Mouse (Mus musculus) kidney, adult 2 months (tissue): Measurements from ENCODE around the gene Lifr. TPM values are rescaled to one million over a fixed set of nuclear protein-coding genes. Genes with fewer than 3 reads are reported as not detected.

Source experiments
- DNase-seq: peaks from one replicate; pipeline ENCODE4 v3.0.0; 2021
- H3K27ac ChIP-seq: fragments of 200-500 bp; 2 replicates; pipeline ENCODE4 v1.5.1; 2012; ENCODE audit warnings: low read depth, low read length, control low read depth, inconsistent platforms; ENCODE audit not compliant: insufficient read depth
- H3K27me3 ChIP-seq: fragments of 200-500 bp; replicated peaks from 2 replicates; pipeline ENCODE4 v1.6.1; 2012; ENCODE audit warnings: mild to moderate bottlenecking, moderate library complexity, low read length, inconsistent platforms; ENCODE audit not compliant: control insufficient read depth, insufficient read depth
- H3K36me3 ChIP-seq: fragments of 200-500 bp; 2 replicates; pipeline ENCODE4 v1.6.1; 2012; ENCODE audit warnings: mild to moderate bottlenecking, moderate library complexity, low read length, inconsistent platforms; ENCODE audit not compliant: control insufficient read depth, insufficient read depth
- H3K4me1 ChIP-seq: fragments of 200-500 bp; 2 replicates; pipeline ENCODE4 v1.6.1; 2011; ENCODE audit warnings: low read length; ENCODE audit not compliant: control insufficient read depth, insufficient read depth
- H3K4me3 ChIP-seq: fragments of 200-500 bp; 2 replicates; pipeline ENCODE4 v1.5.1; 2011; ENCODE audit warnings: mild to moderate bottlenecking, low read depth, low read length, control low read depth; ENCODE audit not compliant: insufficient read depth
- CTCF ChIP-seq: fragments of 200-500 bp; conservative IDR thresholded peaks from 2 replicates; pipeline ENCODE4 v1.5.1; 2011; ENCODE audit warnings: low read depth, mild to moderate bottlenecking, control low read depth, low read length, moderate library complexity, mixed read lengths; ENCODE audit not compliant: insufficient read depth, insufficient read length
- POLR2A ChIP-seq: fragments of 200-500 bp; IDR thresholded peaks from one replicate; pipeline ENCODE4 v1.6.1; 2011; ENCODE audit warnings: low read depth, low read length, control low read depth
- WGBS: fragments of 180-500 bp; shearing (Covaris S2); methylation state at CpG from one replicate; pipeline ENCODE4 v1.1.7; 2018; 5-methylcytosine and 5-hydroxymethylcytosine counted together
- polyA plus RNA-seq: library from polyadenylated mRNA; depleted of rRNA; stranded (reverse); fragments of >200 nt; gene quantifications from 2 replicates; pipeline ENCODE4 v1.2.3, GENCODE M21; 2012

Lifr gene
- polyA plus RNA-seq, 1 experiment = 26.2 TPM

DNA sequence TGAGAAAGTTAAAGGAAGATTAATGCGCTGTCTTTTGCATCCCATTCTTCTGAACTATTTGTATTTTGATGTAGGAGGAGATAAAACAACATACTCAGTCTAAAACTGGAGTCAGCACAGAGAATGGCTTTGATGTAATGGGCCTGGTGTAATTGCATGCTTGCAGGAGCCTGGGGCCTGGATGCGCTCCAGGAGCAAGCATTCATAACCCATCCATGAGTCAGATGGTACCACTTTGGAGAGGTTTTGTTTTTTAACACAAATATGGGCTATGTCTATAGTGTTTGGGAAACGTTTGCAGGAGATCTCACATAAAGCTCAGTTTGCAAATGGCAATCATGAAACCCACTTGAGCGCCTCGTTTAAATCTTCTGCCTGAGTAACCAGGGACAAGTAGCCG is 9.8 kb downstream of the Lifr start:
- Histone ChIP-seq H3K27ac (no peak overlapping the region), H3K4me3 (no peak overlapping the region), H3K27me3 (no peaks in the 10 kb centered on the region), H3K4me1 (0 out of 2 replicates have a peak, but pooled peaks cover 4% of the 10 kb centered on the region), H3K36me3 (no peaks in the 10 kb centered on the region)
- no peak for DNase-seq
- TF ChIP-seq CTCF = no peak
- no peak for TF ChIP-seq POLR2A
- WGBS = 86% methylated on average over 6 of the region's 6 CpGs

DNA sequence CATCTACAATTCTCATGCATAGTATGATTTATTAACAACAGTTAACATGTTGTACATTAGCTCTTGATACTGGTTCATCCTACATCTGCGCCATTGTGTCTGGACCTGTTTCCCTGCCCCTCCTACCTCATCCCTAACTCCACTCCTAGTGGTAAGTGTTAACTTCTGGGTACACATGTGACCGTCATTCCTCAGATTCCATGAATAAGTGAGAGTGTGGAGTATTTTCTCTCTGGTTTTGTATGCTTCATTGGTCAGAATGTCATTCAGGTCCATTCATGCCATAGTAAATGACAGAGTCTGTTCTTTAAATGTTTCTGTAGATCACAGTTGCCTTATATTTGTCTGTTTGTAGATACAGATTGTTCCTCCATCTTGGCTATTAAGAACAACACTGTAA is 12.6 kb downstream of the Lifr start:
- 61% methylated on average over 2 of the region's 2 CpGs for WGBS
- DNase-seq = peak; percentile 55
- H3K4me3 ChIP-seq = no peak overlapping the region
- H3K27ac ChIP-seq = no peak overlapping the region
- 0 out of 2 replicates have a peak, but pooled peaks cover 4% of the 10 kb centered on the region for H3K4me1 ChIP-seq
- H3K27me3 ChIP-seq = no peaks in the 10 kb centered on the region
- TF ChIP-seq POLR2A (no peak), CTCF (no peak)
- H3K36me3 ChIP-seq = no peaks in the 10 kb centered on the region

DNA sequence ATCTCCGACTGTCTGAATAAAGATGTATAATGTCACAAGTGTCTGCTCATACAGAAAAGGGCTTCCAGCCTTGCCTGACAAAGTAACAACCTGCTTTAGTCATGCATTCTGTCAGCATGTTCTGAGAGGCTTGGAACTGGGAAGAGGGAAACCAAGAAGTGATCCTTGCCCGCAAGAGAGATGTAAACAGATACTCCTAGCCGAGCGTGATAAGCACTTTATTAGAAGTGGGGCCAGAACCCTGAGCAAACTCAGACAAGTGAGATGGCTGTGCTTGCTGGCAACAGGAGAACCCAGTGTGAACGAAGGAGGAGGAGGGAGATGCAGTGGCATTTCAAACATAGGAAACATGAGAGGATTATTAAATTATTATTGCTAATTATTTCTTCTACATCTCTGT is 14.8 kb downstream of the Lifr start:
- Histone ChIP-seq H3K4me1 (0 out of 2 replicates have a peak, but pooled peaks cover 4% of the 10 kb centered on the region), H3K36me3 (no peaks in the 10 kb centered on the region), H3K27ac (0 out of 2 replicates have a peak overlapping the region, but pooled peaks have one; percentile 16), H3K4me3 (no peak overlapping the region), H3K27me3 (no peaks in the 10 kb centered on the region)
- WGBS = 59% methylated on average over 5 of the region's 5 CpGs
- DNase-seq = no peak
- TF ChIP-seq CTCF = no peak
- no peak for TF ChIP-seq POLR2A

DNA sequence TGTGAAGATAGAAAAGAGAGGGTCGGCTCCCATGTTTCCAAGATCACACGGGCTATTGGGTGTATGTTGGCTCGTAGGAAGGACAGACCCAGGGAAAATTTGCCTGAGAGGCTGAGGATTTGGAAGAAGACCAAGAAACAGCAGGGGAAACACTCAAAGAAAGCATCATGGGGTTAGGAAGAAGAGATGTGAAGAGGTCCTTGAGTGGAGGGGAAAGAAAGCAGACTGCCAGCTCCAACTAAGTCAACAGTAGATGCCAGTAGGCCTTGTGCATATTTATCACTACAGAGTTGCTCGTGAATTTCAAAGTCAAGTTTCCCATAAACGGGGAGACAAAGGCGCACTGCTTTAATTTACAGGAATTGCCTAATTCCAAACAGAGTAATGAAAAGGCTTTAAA is 17.7 kb downstream of the Lifr start:
- Histone ChIP-seq H3K27me3 (no peaks in the 10 kb centered on the region), H3K36me3 (no peaks in the 10 kb centered on the region), H3K4me1 (0 out of 2 replicates have a peak, but pooled peaks cover 2% of the 10 kb centered on the region), H3K4me3 (no peak overlapping the region), H3K27ac (peak overlapping the region; percentile 8; the same call in 1 of the 2 replicates)
- DNase-seq = no peak
- WGBS = 77% methylated on average over 6 of the region's 6 CpGs
- TF ChIP-seq POLR2A (no peak), CTCF (no peak)

DNA sequence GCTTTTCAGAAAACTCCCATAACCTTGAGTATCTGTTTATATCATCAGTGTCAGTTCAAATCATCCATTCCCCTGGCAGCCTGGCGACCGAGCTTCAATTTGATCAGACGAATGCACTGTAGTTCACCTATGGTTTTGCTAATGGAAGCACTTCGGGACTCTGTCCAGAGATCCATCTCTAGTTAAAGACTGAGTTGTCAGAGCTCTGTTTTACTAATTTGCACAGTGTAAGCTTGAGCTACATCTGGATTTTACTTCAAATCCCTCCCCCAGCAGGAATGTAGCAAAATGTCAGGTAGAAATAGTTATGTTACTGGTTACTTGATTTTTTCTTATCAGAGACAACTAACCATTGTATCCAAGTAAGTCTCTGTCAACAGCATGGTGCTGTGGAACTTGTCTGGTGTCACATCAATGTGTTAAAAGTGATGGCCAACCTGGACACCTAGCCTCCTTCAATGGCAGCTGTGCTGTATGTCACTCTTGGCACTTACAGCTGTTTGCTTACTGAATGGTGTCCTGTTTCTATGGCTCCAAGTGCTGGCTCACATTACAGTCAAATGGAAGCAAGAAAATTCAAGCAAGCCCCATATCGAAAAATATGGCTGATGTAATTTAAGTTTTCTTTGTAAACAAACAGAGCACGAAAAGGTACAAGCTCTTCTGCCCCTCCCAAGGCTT is 22.0 kb downstream of the Lifr start:
- TF ChIP-seq CTCF (no peak), POLR2A (no peak)
- WGBS = 77% methylated on average over 6 of the region's 6 CpGs
- no peak for DNase-seq
- Histone ChIP-seq H3K27ac (no peak overlapping the region), H3K36me3 (no peaks in the 10 kb centered on the region), H3K27me3 (no peaks in the 10 kb centered on the region), H3K4me3 (no peak overlapping the region), H3K4me1 (no peaks in the 10 kb centered on the region)

DNA sequence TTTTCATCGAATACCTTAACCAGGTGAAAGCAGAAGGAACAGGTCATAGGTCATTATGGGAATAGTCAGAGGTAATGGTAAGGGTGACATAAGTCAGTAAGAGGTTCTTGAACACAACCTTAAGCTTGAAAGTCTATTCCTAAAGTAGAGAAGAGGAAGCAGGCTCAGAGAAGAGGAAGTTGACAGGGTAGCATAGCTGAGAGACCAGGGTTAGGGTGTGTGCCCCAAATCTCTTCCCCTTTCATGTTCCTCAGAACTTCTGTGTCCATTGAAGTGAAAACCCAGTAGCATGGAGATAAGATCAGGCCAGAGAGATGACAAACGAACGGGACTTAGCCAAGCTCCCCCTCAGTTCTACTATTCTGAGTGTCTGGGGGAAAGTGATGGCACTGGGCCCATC is 23.5 kb downstream of the Lifr start:
- Histone ChIP-seq H3K4me1 (no peaks in the 10 kb centered on the region), H3K27me3 (no peaks in the 10 kb centered on the region), H3K4me3 (no peak overlapping the region), H3K36me3 (no peaks in the 10 kb centered on the region), H3K27ac (no peak overlapping the region)
- DNase-seq = no peak
- TF ChIP-seq POLR2A (no peak), CTCF (no peak)
- WGBS = 76% methylated on average over 3 of the region's 3 CpGs

DNA sequence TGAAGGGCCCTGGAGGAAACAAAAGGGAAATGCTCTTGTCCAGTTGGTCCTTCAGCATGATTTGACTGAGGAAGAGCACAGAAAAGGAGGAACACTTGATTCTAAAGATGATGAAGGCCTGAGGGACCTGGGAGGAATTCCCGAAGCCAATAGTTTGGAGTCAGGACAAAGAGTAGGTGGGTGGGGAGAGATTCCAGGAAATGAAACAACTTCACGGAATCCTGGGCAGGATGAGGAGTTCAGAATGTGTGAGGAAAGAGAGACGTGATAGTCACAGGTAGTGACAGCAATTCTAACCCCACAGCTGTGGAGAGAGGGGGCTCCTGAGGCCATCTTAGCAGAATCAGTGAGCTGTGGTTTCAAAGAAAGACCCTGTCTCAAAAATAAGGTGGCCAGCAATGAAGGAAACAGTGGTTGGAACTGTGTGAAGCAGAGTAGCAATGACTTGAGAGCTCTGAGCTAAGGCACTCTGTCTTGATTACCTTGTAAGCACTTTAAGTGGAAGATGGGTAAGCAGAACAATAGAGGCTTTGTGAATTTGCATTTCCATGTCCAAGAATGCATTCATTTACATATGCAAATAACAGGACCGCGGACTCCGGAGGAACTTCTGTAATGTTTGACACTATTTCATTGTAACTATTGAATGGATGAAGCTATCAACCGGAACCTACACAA is 25.1 kb downstream of the Lifr start:
- TF ChIP-seq CTCF = no peak
- TF ChIP-seq POLR2A = no peak
- Histone ChIP-seq H3K27me3 (no peaks in the 10 kb centered on the region), H3K4me3 (no peak overlapping the region), H3K27ac (no peak overlapping the region), H3K36me3 (no peaks in the 10 kb centered on the region), H3K4me1 (no peaks in the 10 kb centered on the region)
- no peak for DNase-seq
- 64% methylated on average over 7 of the region's 7 CpGs for WGBS
